ENCODE assay signal across 1 mouse cellular context in genomic region chr7:79471436-79471835, GRCm38 (mm10).
A peak's percentile ranks its signal among the peaks of the same experiment; 100 is the strongest.
TF ChIP-seq lines count a peak whose summit lies in the region.

No protein-coding gene starts in this region.

TF ChIP-seq in CH12.LX, 34 proteins besides CTCF, POLR2A, EP300 and RAD21 (continued from another document):
- TF ChIP-seq CHD2 (IDR thresholded peaks at IDR 0.05; ENCODE audit: low read length), result no peak
- TF ChIP-seq SMC3 (IDR thresholded peaks at IDR 0.05; ENCODE audit: low read depth, low read length), result peak; percentile 60
- no peak for TF ChIP-seq JUN (IDR thresholded peaks at IDR 0.05; ENCODE audit: insufficient read depth, low read depth, low read length)
- TF ChIP-seq MYC (IDR thresholded peaks at IDR 0.05; ENCODE audit: low read depth, low read length), result peak; percentile 96
- TF ChIP-seq ETS1 (conservative IDR thresholded peaks at IDR 0.05; ENCODE audit: low read depth, low read length), result no peak
- TF ChIP-seq IRF4 (IDR thresholded peaks at IDR 0.05; ENCODE audit: low read depth, low read length), result peak; percentile 22; the same call in 1 of the 2 replicates
- 0 out of 2 replicates have a peak, but pooled peaks have one; percentile 37 for TF ChIP-seq MEF2A (IDR thresholded peaks at IDR 0.05; ENCODE audit: borderline replicate concordance, low read depth, low read length)
- TF ChIP-seq HCFC1 (IDR thresholded peaks at IDR 0.05; ENCODE audit: low read depth, low read length), result no peak
- TF ChIP-seq TCF12 (IDR thresholded peaks at IDR 0.05; ENCODE audit: low read depth, low read length), result no peak
- TF ChIP-seq POLR2AphosphoS2 (IDR thresholded peaks at IDR 0.05; ENCODE audit: low read depth, low read length), result no peak
- TF ChIP-seq UBTF (IDR thresholded peaks at IDR 0.05; ENCODE audit: low read depth, low read length), result no peak
- TF ChIP-seq ZC3H11A (IDR thresholded peaks at IDR 0.05; ENCODE audit: low read depth, low read length), result no peak
- peak; percentile 74 for TF ChIP-seq MAX (IDR thresholded peaks at IDR 0.05; ENCODE audit: low read length)
- TF ChIP-seq NELFE (IDR thresholded peaks at IDR 0.05; ENCODE audit: low read depth, low read length), result no peak
- no peak for TF ChIP-seq ELF1 (IDR thresholded peaks at IDR 0.05; ENCODE audit: low read depth, low read length)
- TF ChIP-seq ZNF384 (IDR thresholded peaks at IDR 0.05; ENCODE audit: low read depth, low read length), result 0 out of 2 replicates have a peak, but pooled peaks have one; percentile 8
- TF ChIP-seq MAFK (IDR thresholded peaks at IDR 0.05; ENCODE audit: insufficient replicate concordance, low read length), result no peak
- no peak for TF ChIP-seq ZKSCAN1 (IDR thresholded peaks at IDR 0.05; ENCODE audit: borderline replicate concordance, low read depth, low read length)
- no peak for TF ChIP-seq NRF1 (IDR thresholded peaks at IDR 0.05; ENCODE audit: low read depth, low read length)
- TF ChIP-seq BHLHE40 (IDR thresholded peaks at IDR 0.05; ENCODE audit: low read depth, low read length), result no peak
